Mouse (Mus musculus) megakaryocyte, adult 5-6 weeks (primary cell): ENCODE measurements at regions not wholly inside any gene's neighbourhood (a gene's known extent, or its start where the extent isn't known, plus 50 kb on each side); places are given as distances from the start of the nearest gene placed in this dataset.

Experiments used
- ATAC-seq: 2 replicates; pipeline ENCODE4 v1.8.0; 2016; ENCODE audit warnings: mild to moderate bottlenecking, inconsistent platforms; ENCODE audit not compliant: poor library complexity, severe bottlenecking

GRCm38 (mm10) chr7:67429008-67429873 is 56.6 kb upstream of the Mef2a start:
- ATAC-seq = no peak

DNA sequence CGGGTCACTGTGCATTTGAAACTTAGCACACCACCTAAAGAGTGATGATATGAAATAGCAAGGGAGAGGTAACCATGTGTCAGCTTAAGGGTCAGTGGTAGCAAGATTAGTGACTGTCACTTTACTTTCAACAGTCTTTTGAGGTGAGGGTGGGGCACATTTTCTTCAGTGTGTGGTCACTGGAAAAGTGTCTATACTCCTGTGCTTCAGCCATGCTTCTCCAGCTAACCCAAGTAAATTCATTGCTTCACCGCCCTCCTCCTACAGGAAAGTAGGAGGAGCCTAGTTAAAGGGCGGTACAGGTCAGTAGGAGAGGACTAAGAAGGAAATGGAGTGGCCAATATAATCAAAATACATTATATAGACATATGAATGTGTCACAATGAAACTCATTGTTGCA is 55.7 kb upstream of the Mef2a start:
- no peak for ATAC-seq

- ATAC-seq = peak; percentile 13
These were observed 53.4 kb upstream of the Mef2a start for GRCm38 (mm10) chr7:67426076-67426475.

GRCm38 (mm10) chr7:67425581-67425980 is 52.9 kb upstream of the Mef2a start:
- peak; percentile 87 for ATAC-seq

DNA sequence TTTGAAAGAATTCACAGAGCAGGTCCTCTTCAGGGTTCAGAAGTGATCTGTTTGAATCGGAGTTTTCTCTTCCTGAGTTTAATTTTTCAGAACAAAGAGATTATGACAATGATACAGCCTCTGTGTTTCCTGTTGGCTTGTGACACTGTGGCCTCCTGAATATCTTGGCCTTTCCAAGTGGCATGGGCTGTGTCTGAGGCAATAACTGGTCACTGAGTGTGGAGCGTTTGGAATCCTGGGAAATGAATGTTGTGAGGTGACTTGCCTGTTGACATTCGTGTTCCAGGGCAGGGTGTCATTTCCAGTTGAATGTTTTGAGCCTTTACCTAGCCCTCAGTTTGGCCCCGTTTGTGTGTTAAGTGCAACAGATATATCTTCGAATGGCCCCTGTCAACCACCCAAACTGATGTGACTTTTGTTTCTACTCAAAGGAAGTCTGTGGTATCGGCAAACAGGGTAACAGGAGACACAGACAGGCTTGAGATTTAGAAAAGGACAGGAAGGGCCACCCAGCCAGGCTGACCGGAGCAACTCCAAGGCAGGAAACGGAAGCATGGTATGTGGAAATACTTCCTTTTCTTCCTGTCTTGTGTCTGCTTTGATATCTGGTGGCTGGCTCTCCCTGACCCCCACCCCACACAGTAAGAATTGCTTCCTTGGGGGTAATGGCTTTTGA is 52.3 kb upstream of the Mef2a start:
- ATAC-seq = peak; percentile 57
